Mouse (Mus musculus) MEL (cell line): ENCODE measurements around the gene Cachd1. TPM values are rescaled to one million over a fixed set of nuclear protein-coding genes. Genes with fewer than 3 reads are reported as not detected.

Experiments
- DNase-seq: peaks from one replicate; pipeline ENCODE4 v3.0.0; 2011; ENCODE audit warnings: low read depth, low spot score
- H3K27ac ChIP-seq: 2 replicates; pipeline ENCODE4 v1.5.1; 2012; ENCODE audit warnings: low read depth, mild to moderate bottlenecking, control low read depth, low read length, moderate library complexity; ENCODE audit not compliant: control insufficient read depth
- H3K27me3 ChIP-seq, 2 experiments: fragments of 150-350 bp in 1 of 2; sonication (generic) in 1 of 2; 2 replicates each; pipeline ENCODE4 v1.6.1; 2012; ENCODE audit warnings: low read length in 2 of 2, mild to moderate bottlenecking in 2 of 2, improper control_type of control experiment in 1 of 2, moderate library complexity in 1 of 2; ENCODE audit not compliant: insufficient read depth in 2 of 2, control insufficient read depth in 1 of 2
- H3K36me3 ChIP-seq, 2 experiments: 2 replicates each; pipeline ENCODE4 v1.6.1; 2012 to 2014; ENCODE audit warnings: low read length in 2 of 2, improper control_type of control experiment in 1 of 2, inconsistent platforms in 1 of 2, mild to moderate bottlenecking in 1 of 2; ENCODE audit not compliant: insufficient read depth in 2 of 2, control insufficient read depth in 1 of 2
- H3K4me1 ChIP-seq, 2 experiments: fragments of 150-350 bp in 1 of 2; sonication (generic) in 1 of 2; 2 replicates each; pipeline ENCODE4 v1.6.1; 2012; ENCODE audit warnings: low read length in 2 of 2, improper control_type of control experiment in 1 of 2, mild to moderate bottlenecking in 1 of 2; ENCODE audit not compliant: insufficient read depth in 2 of 2, control insufficient read depth in 1 of 2
- H3K4me3 ChIP-seq, 2 experiments: fragments of 150-350 bp in 1 of 2; sonication (generic) in 1 of 2; 2 replicates each; pipeline ENCODE4 v1.5.1; 2012; ENCODE audit warnings: low read depth in 2 of 2, low read length in 2 of 2, mild to moderate bottlenecking in 2 of 2, moderate library complexity in 2 of 2, control low read depth in 1 of 2, improper control_type of control experiment in 1 of 2; ENCODE audit not compliant: control insufficient read depth in 1 of 2, insufficient read depth in 1 of 2
- H3K79me2 ChIP-seq: 2 replicates; pipeline ENCODE4 v1.6.1; 2012; ENCODE audit warnings: mild to moderate bottlenecking, low read length, moderate library complexity; ENCODE audit not compliant: control insufficient read depth, poor library complexity, insufficient read depth
- H3K9ac ChIP-seq: 2 replicates; pipeline ENCODE4 v1.6.1; 2012; ENCODE audit warnings: low read depth, mild to moderate bottlenecking, control low read depth, low read length, moderate library complexity; ENCODE audit not compliant: control insufficient read depth, poor library complexity, severe bottlenecking
- H3K9me3 ChIP-seq: fragments of 150-350 bp; sonication (generic); replicated peaks from 2 replicates; pipeline ENCODE4 v1.6.1; 2012; ENCODE audit warnings: mild to moderate bottlenecking, low read length, improper control_type of control experiment, moderate library complexity; ENCODE audit not compliant: insufficient read depth
- E2F4 ChIP-seq: IDR thresholded peaks from 2 replicates; pipeline ENCODE4 v1.6.1; 2011; ENCODE audit warnings: low read depth, low read length, improper control_type of control experiment, borderline replicate concordance
- ELF1 ChIP-seq: IDR thresholded peaks from 2 replicates; pipeline ENCODE4 v1.6.1; 2014; ENCODE audit warnings: low read depth, mild to moderate bottlenecking, inconsistent platforms, low read length, improper control_type of control experiment, moderate library complexity
- EP300 ChIP-seq, 2 experiments: IDR thresholded peaks; 2 replicates each; pipeline ENCODE4 v1.6.1; 2011; ENCODE audit warnings: improper control_type of control experiment in 2 of 2, low read length in 2 of 2, low read depth in 1 of 2, mild to moderate bottlenecking in 1 of 2
- GABPA ChIP-seq: IDR thresholded peaks from 2 replicates; pipeline ENCODE4 v1.6.1; 2012; ENCODE audit warnings: low read depth, mild to moderate bottlenecking, inconsistent platforms, low read length, improper control_type of control experiment, moderate library complexity
- GATA1 ChIP-seq: IDR thresholded peaks from 2 replicates; pipeline ENCODE4 v1.6.1; 2011; ENCODE audit warnings: low read depth, low read length, improper control_type of control experiment
- HCFC1 ChIP-seq: IDR thresholded peaks from 2 replicates; pipeline ENCODE4 v1.6.1; 2012; ENCODE audit warnings: low read depth, mild to moderate bottlenecking, inconsistent platforms, low read length, improper control_type of control experiment, moderate library complexity
- JUND ChIP-seq: IDR thresholded peaks from 2 replicates; pipeline ENCODE4 v1.6.1; 2011; ENCODE audit warnings: low read depth, mild to moderate bottlenecking, improper control_type of control experiment, low read length
- MAFK ChIP-seq: IDR thresholded peaks from 2 replicates; pipeline ENCODE4 v1.6.1; 2011; ENCODE audit warnings: low read depth, mild to moderate bottlenecking, low read length, improper control_type of control experiment, borderline replicate concordance
- MXI1 ChIP-seq: IDR thresholded peaks from 2 replicates; pipeline ENCODE4 v1.6.1; 2011; ENCODE audit warnings: mild to moderate bottlenecking, low read depth, low read length, improper control_type of control experiment
- NRF1 ChIP-seq: IDR thresholded peaks from 2 replicates; pipeline ENCODE4 v1.6.1; 2014; ENCODE audit warnings: low read depth, mild to moderate bottlenecking, inconsistent platforms, low read length, improper control_type of control experiment, moderate library complexity; ENCODE audit not compliant: poor library complexity, insufficient read depth, severe bottlenecking
- POLR2A ChIP-seq, 2 experiments: IDR thresholded peaks; 2 replicates each; pipeline ENCODE4 v1.6.1; 2011 to 2012; ENCODE audit warnings: low read length in 2 of 2, mild to moderate bottlenecking in 2 of 2, control low read depth in 1 of 2, improper control_type of control experiment in 1 of 2, low read depth in 1 of 2, moderate library complexity in 1 of 2; ENCODE audit not compliant: control insufficient read depth in 1 of 2, insufficient read depth in 1 of 2, poor library complexity in 1 of 2
- POLR2AphosphoS5 ChIP-seq: IDR thresholded peaks from 2 replicates; pipeline ENCODE4 v1.6.1; 2012; ENCODE audit warnings: low read depth, borderline replicate concordance, mild to moderate bottlenecking, inconsistent platforms, low read length, moderate library complexity, mixed read lengths
- RAD21 ChIP-seq: IDR thresholded peaks from 2 replicates; pipeline ENCODE4 v1.6.1; 2011; ENCODE audit warnings: mild to moderate bottlenecking, low read depth, low read length, improper control_type of control experiment
- RCOR1 ChIP-seq: IDR thresholded peaks from 2 replicates; pipeline ENCODE4 v1.6.1; 2012; ENCODE audit warnings: low read depth, mild to moderate bottlenecking, inconsistent platforms, low read length, improper control_type of control experiment
- SIN3A ChIP-seq: IDR thresholded peaks from 2 replicates; pipeline ENCODE4 v1.6.1; 2012; ENCODE audit warnings: low read length, improper control_type of control experiment, inconsistent platforms
- SMC3 ChIP-seq: IDR thresholded peaks from 2 replicates; pipeline ENCODE4 v1.6.1; 2011; ENCODE audit warnings: low read depth, low read length, improper control_type of control experiment
- TAL1 ChIP-seq: IDR thresholded peaks from 2 replicates; pipeline ENCODE4 v1.6.1; 2012; ENCODE audit warnings: mild to moderate bottlenecking, inconsistent platforms, low read length, moderate library complexity, mixed read lengths
- TCF12 ChIP-seq: IDR thresholded peaks from 2 replicates; pipeline ENCODE4 v1.6.1; 2014; ENCODE audit warnings: low read depth, mild to moderate bottlenecking, inconsistent platforms, low read length, improper control_type of control experiment, moderate library complexity
- USF1 ChIP-seq: IDR thresholded peaks from 2 replicates; pipeline ENCODE4 v1.6.1; 2014; ENCODE audit warnings: low read depth, mild to moderate bottlenecking, inconsistent platforms, low read length, improper control_type of control experiment, moderate library complexity
- USF2 ChIP-seq, 2 experiments: IDR thresholded peaks; 2 replicates each; pipeline ENCODE4 v1.6.1; 2011 to 2012; ENCODE audit warnings: improper control_type of control experiment in 2 of 2, low read length in 2 of 2, borderline replicate concordance in 1 of 2, inconsistent platforms in 1 of 2, low read depth in 1 of 2, mild to moderate bottlenecking in 1 of 2; ENCODE audit not compliant: insufficient read depth in 1 of 2
- ZC3H11A ChIP-seq: IDR thresholded peaks from 2 replicates; pipeline ENCODE4 v1.6.1; 2012; ENCODE audit warnings: low read depth, mild to moderate bottlenecking, inconsistent platforms, low read length, improper control_type of control experiment
- ZKSCAN1 ChIP-seq: IDR thresholded peaks from 2 replicates; pipeline ENCODE4 v1.6.1; 2012; ENCODE audit warnings: low read depth, mild to moderate bottlenecking, inconsistent platforms, low read length, improper control_type of control experiment, moderate library complexity
- ZMIZ1 ChIP-seq: IDR thresholded peaks from 2 replicates; pipeline ENCODE4 v1.6.1; 2012; ENCODE audit warnings: low read depth, mild to moderate bottlenecking, inconsistent platforms, low read length, improper control_type of control experiment, moderate library complexity
- polyA plus RNA-seq, 2 experiments: library from polyadenylated mRNA; stranded (reverse) in 1 of 2; unstranded in 1 of 2; fragments of >175 nt in 1 of 2; fragments of >200 nt in 1 of 2; gene quantifications; 2 replicates each; pipeline versions ENCODE4 v1.2.1 to v1.2.4; 2012; ENCODE audit warnings: low replicate concordance in 2 of 2, low read depth in 1 of 2; ENCODE audit not compliant: insufficient read length in 2 of 2, insufficient read depth in 1 of 2, missing spikeins in 1 of 2
- total RNA-seq: library from RNA; depleted of rRNA; stranded (reverse); fragments of 300-350 nt; gene quantifications from 2 replicates; pipeline ENCODE4 v1.2.3, GENCODE M21; 2012

The Cachd1 gene
- total and polyA plus RNA-seq, 3 experiments = 4.0 to 15.8 TPM; not detected in 1

GRCm38 (mm10) chr4:100963341-100963740 is 186.9 kb downstream of the Cachd1 start:
- Histone ChIP-seq H3K9me3 (no peaks in the 10 kb centered on the region), H3K9ac (no peak overlapping the region), H3K4me1 (no peaks in the 10 kb centered on the region), H3K27ac (no peak overlapping the region), H3K79me2 (no peaks in the 10 kb centered on the region), H3K36me3 (no peaks in the 10 kb centered on the region), H3K4me3 (no peak overlapping the region), H3K27me3 (no peaks in the 10 kb centered on the region)
- DNase-seq = no peak
- no peak for TF ChIP-seq TCF12
- no peak for TF ChIP-seq GABPA
- no peak for TF ChIP-seq JUND
- TF ChIP-seq POLR2A (IDR thresholded peaks at IDR 0.05; ENCODE audit: control insufficient read depth in 1 of 2, insufficient read depth in 1 of 2, low read depth in 1 of 2, low read length in 2 of 2, poor library complexity in 1 of 2) = no peak
- no peak for TF ChIP-seq ZC3H11A
- no peak for TF ChIP-seq ELF1
- no peak for TF ChIP-seq SMC3
- TF ChIP-seq ZMIZ1 = no peak
- no peak for TF ChIP-seq GATA1
- TF ChIP-seq USF2 (IDR thresholded peaks at IDR 0.05; ENCODE audit: borderline replicate concordance in 1 of 2, insufficient read depth in 1 of 2, low read depth in 1 of 2, low read length in 2 of 2) = no peak
- no peak for TF ChIP-seq NRF1
- TF ChIP-seq ZKSCAN1 = no peak
- TF ChIP-seq RAD21 = no peak
- no peak for TF ChIP-seq SIN3A
- no peak for TF ChIP-seq USF1
- TF ChIP-seq POLR2AphosphoS5 = no peak
- TF ChIP-seq EP300 (IDR thresholded peaks at IDR 0.05; ENCODE audit: low read depth in 1 of 2, low read length in 2 of 2) = no peak
- TF ChIP-seq E2F4 = no peak
- no peak for TF ChIP-seq TAL1
- no peak for TF ChIP-seq MXI1

- Histone ChIP-seq H3K4me3 (no peak overlapping the region), H3K36me3 (no peaks in the 10 kb centered on the region), H3K79me2 (no peaks in the 10 kb centered on the region), H3K4me1 (no peaks in the 10 kb centered on the region), H3K9me3 (no peaks in the 10 kb centered on the region), H3K27me3 (no peaks in the 10 kb centered on the region), H3K9ac (no peak overlapping the region), H3K27ac (no peak overlapping the region)
- TF ChIP-seq USF1 (no peak), MXI1 (no peak), POLR2A (IDR thresholded peaks at IDR 0.05; ENCODE audit: control insufficient read depth in 1 of 2, insufficient read depth in 1 of 2, low read depth in 1 of 2, low read length in 2 of 2, poor library complexity in 1 of 2) (no peak), POLR2AphosphoS5 (no peak), RCOR1 (no peak), SMC3 (no peak), EP300 (IDR thresholded peaks at IDR 0.05; ENCODE audit: low read depth in 1 of 2, low read length in 2 of 2) (no peak), SIN3A (no peak), HCFC1 (no peak), GATA1 (no peak), ZKSCAN1 (no peak), MAFK (no peak)
- DNase-seq = no peak
Measured at GRCm38 (mm10) chr4:100963796-100964195, 187.3 kb downstream of the Cachd1 start.
